Mouse (Mus musculus): ENCODE results near the gene Isoc2a.

GRCm38 (mm10) chr7:4865579-4866493 is 11.1 kb upstream of the Isoc2a start:
- TF ChIP-seq CTCF (IDR thresholded peaks at IDR 0.05) (no peak), EP300 (IDR thresholded peaks at IDR 0.05) (peak; percentile 33; the same call in 1 of the 2 replicates)

Data from lung, postnatal 0 days (tissue).